ENCODE assay signal across 8 mouse cellular contexts in the genomic region with DNA sequence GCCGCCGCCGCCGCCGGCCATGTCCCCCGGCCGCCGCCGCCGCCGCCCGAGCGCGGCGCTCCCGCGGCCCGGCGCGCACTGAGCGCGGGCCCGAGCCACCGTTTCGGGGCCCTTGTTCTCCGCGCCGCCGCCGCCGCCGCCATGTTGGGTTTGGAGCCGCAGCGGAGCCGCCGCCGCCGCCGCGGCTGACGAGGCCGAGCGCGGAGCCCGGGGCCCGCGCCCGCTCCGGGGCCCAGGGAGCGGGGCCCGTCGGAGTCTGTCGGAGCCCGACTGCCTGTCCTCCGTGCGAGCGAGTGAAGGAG. TPM values are rescaled to one million over a fixed set of nuclear protein-coding genes. Genes with fewer than 3 reads are reported as not detected.
A peak's percentile ranks its signal among the peaks of the same experiment; 100 is the strongest.
DNase-seq lines count a peak whose midpoint lies in the region; ATAC-seq lines count a peak whose summit lies in the region.

No protein-coding gene starts in this region.

- H3K9me3 ChIP-seq in kidney, embryonic 15.5 days (replicated peaks): no peaks in the 10 kb centered on the region
- H3K9me3 ChIP-seq in hindbrain, embryonic 14.5 days (ENCODE audit: control insufficient read depth, low read length): no peaks in the 10 kb centered on the region
- no peaks in the 10 kb centered on the region for H3K9me3 ChIP-seq in midbrain, embryonic 14.5 days (ENCODE audit: control insufficient read depth, low read length)

- H3K36me3 ChIP-seq in kidney, embryonic 15.5 days: no peaks in the 10 kb centered on the region
- H3K36me3 ChIP-seq in hindbrain, embryonic 14.5 days (replicated peaks; ENCODE audit: control insufficient read depth, insufficient read depth): no peaks in the 10 kb centered on the region
- no peaks in the 10 kb centered on the region for H3K36me3 ChIP-seq in midbrain, embryonic 14.5 days (ENCODE audit: control insufficient read depth, insufficient read depth, low read length)

- H3K9ac ChIP-seq in kidney, embryonic 15.5 days: peak overlapping the region; percentile 100
- peak overlapping the region; percentile 92 for H3K9ac ChIP-seq in hindbrain, embryonic 14.5 days
- peak overlapping the region; percentile 97 for H3K9ac ChIP-seq in midbrain, embryonic 14.5 days (replicated peaks; ENCODE audit: low read length)

- DNase-seq in kidney, adult 8-10 months: no peak
- no peak for DNase-seq in hindbrain, embryonic 14.5 days (ENCODE audit: low spot score)
- DNase-seq in midbrain, embryonic 14.5 days: no peak
- no peak for DNase-seq in layer of hippocampus, postnatal 14 days (ENCODE audit: low spot score in 2 of 2)
- DNase-seq in spleen, postnatal 14 days (ENCODE audit: low spot score in 2 of 2): no peak
- no peak for DNase-seq in gastrocnemius, postnatal 36 days

- intact Hi-C loops in gastrocnemius, postnatal 36 days (cut with DNase I): no loop called here

- H3K27ac ChIP-seq in kidney, embryonic 15.5 days: peak overlapping the region; percentile 93
- H3K27ac ChIP-seq in brown adipose tissue, adult 24 weeks (replicated peaks; ENCODE audit: low read depth, low read length): peak overlapping the region; percentile 9
- peak overlapping the region; percentile 91 for H3K27ac ChIP-seq in hindbrain, embryonic 14.5 days
- H3K27ac ChIP-seq in midbrain, embryonic 14.5 days (replicated peaks; ENCODE audit: low read depth, low read length): peak overlapping the region; percentile 94

- H3K4me3 ChIP-seq in kidney, embryonic 15.5 days (replicated peaks): peak overlapping the region; percentile 98
- peak overlapping the region; percentile 89 for H3K4me3 ChIP-seq in brown adipose tissue, adult 24 weeks (ENCODE audit: insufficient read depth, low read depth, low read length)
- peak overlapping the region; percentile 78 for H3K4me3 ChIP-seq in hindbrain, embryonic 14.5 days (replicated peaks; ENCODE audit: low read length)
- peak overlapping the region; percentile 99 for H3K4me3 ChIP-seq in midbrain, embryonic 14.5 days (replicated peaks; ENCODE audit: low read depth, low read length)

- peak; percentile 53 for ATAC-seq in kidney, embryonic 15.5 days (replicated peaks; ENCODE audit: low FRiP score)
- ATAC-seq in hindbrain, embryonic 14.5 days (ENCODE audit: low FRiP score): no peak
- no peak; the same call in 1 of the 2 replicates for ATAC-seq in midbrain, embryonic 14.5 days (ENCODE audit: low FRiP score, low TSS enrichment)

- H3K27me3 ChIP-seq in kidney, embryonic 15.5 days: no peaks in the 10 kb centered on the region
- H3K27me3 ChIP-seq in hindbrain, embryonic 14.5 days (ENCODE audit: control insufficient read depth, insufficient read depth, low read length): no peaks in the 10 kb centered on the region
- no peaks in the 10 kb centered on the region for H3K27me3 ChIP-seq in midbrain, embryonic 14.5 days (ENCODE audit: control insufficient read depth, insufficient read depth, low read length)

- H3K4me1 ChIP-seq in kidney, embryonic 15.5 days: peaks cover 48% of the 10 kb centered on the region
- peaks cover 17% of the 10 kb centered on the region for H3K4me1 ChIP-seq in brown adipose tissue, adult 24 weeks (ENCODE audit: control insufficient read depth, insufficient read depth, insufficient read length, low read length)
- peaks cover 26% of the 10 kb centered on the region for H3K4me1 ChIP-seq in hindbrain, embryonic 14.5 days (replicated peaks; ENCODE audit: control insufficient read depth, insufficient read depth, low read length)
- H3K4me1 ChIP-seq in midbrain, embryonic 14.5 days (ENCODE audit: control insufficient read depth, insufficient read depth, low read length): peaks cover 25% of the 10 kb centered on the region

- peak overlapping the region; percentile 82 for H3K4me2 ChIP-seq in kidney, embryonic 15.5 days
- peak overlapping the region; percentile 76 for H3K4me2 ChIP-seq in hindbrain, embryonic 14.5 days (replicated peaks)
- H3K4me2 ChIP-seq in midbrain, embryonic 14.5 days (ENCODE audit: low read length): peak overlapping the region; percentile 92

- WGBS in kidney, embryonic 15.5 days: under 1% methylated on average over 55 of the region's 57 CpGs
- 1% methylated on average over 33 of the region's 57 CpGs for WGBS in hindbrain, embryonic 14.5 days
- WGBS in midbrain, embryonic 14.5 days: under 1% methylated on average over 38 of the region's 57 CpGs

RNA-seq across cellular contexts. Expression of gene Sppl3, which starts 0.2 kb away (rescaled TPM):
- 13.6 and 14.8 TPM in 2 replicates for polyA plus RNA-seq in kidney, embryonic 15.5 days (2015; fragmentation: Nextera tagmentation; extraction: Ambion mirVana)
- polyA plus RNA-seq in brown adipose tissue, adult 24 weeks (2012; ENCODE audit: insufficient read depth, insufficient read length, missing spikeins): 15.8 and 15.9 TPM in 2 replicates
- polyA plus RNA-seq in hindbrain, embryonic 14.5 days (2014; fragmentation: Nextera tagmentation; extraction: Ambion mirVana): 30.1 and 31.5 TPM in 2 replicates
- polyA plus RNA-seq in midbrain, embryonic 14.5 days (2014; fragmentation: Nextera tagmentation; extraction: Ambion mirVana): 33.1 and 35.5 TPM in 2 replicates
- total RNA-seq in layer of hippocampus, postnatal 14 days (2021): 10 to 100 TPM; 89.6 to 90.5 TPM
- 10 to 100 TPM; 19.6 to 21.3 TPM for total RNA-seq in gastrocnemius, postnatal 36 days (2021)

RNA-seq across cellular contexts. Expression of gene Hnf1a, which starts 40.3 kb away (rescaled TPM):
- 12.0 and 13.9 TPM in 2 replicates for polyA plus RNA-seq in kidney, embryonic 15.5 days (2015; fragmentation: Nextera tagmentation; extraction: Ambion mirVana)
- polyA plus RNA-seq in brown adipose tissue, adult 24 weeks (2012; ENCODE audit: insufficient read depth, insufficient read length, missing spikeins): not detected in 2 replicates
- polyA plus RNA-seq in hindbrain, embryonic 14.5 days (2014; fragmentation: Nextera tagmentation; extraction: Ambion mirVana): 0.07 TPM in 1 of 2 replicates, not detected in the other
- polyA plus RNA-seq in midbrain, embryonic 14.5 days (2014; fragmentation: Nextera tagmentation; extraction: Ambion mirVana): not detected in 2 replicates
- not detected for total RNA-seq in layer of hippocampus, postnatal 14 days (2021)
- total RNA-seq in gastrocnemius, postnatal 36 days (2021): not detected

Comparison
In these comparisons a context has a peak if more than half of its experiments do, and no peak if none do; other contexts are left out.
1. H3K27ac ChIP-seq: peak in every context shown above with its lines; median percentile 94 in midbrain, embryonic 14.5 days; 93 in kidney, embryonic 15.5 days; 91 in hindbrain, embryonic 14.5 days; 9 in brown adipose tissue, adult 24 weeks.
2. RNA of gene Hnf1a, which starts 40.3 kb away (polyA plus RNA-seq): 12.0 to 13.9 TPM in kidney, embryonic 15.5 days; not detected in midbrain, embryonic 14.5 days, not detected in brown adipose tissue, adult 24 weeks and 0.07 TPM in hindbrain, embryonic 14.5 days; every median in the first group is over 10 times any median in the second.
3. Peak in every context shown above with its lines, with median percentiles within 50 percentile points of each other: H3K4me2 ChIP-seq, H3K4me3 ChIP-seq and H3K9ac ChIP-seq.